Mouse (Mus musculus): ENCODE results near the gene Atxn10.

The Atxn10 gene

GRCm38 (mm10) chr15:85404739-85405138 is 68.7 kb downstream of the Atxn10 start:
- no peak for DNase-seq (ENCODE audit: low read depth, low spot score)

GRCm38 (mm10) chr15:85405567-85405966 is 69.5 kb downstream of the Atxn10 start:
- DNase-seq (ENCODE audit: low read depth, low spot score) = no peak

GRCm38 (mm10) chr15:85406846-85407245 is 70.8 kb downstream of the Atxn10 start:
- DNase-seq (ENCODE audit: low read depth, low spot score) = no peak

- no peak for DNase-seq (ENCODE audit: low read depth, low spot score)
These were observed 71.3 kb downstream of the Atxn10 start for GRCm38 (mm10) chr15:85407342-85407741.

GRCm38 (mm10) chr15:85408790-85409189 is 72.7 kb downstream of the Atxn10 start:
- no peak for DNase-seq (ENCODE audit: low read depth, low spot score)

GRCm38 (mm10) chr15:85409245-85409783 is 73.3 kb downstream of the Atxn10 start:
- no peak for DNase-seq (ENCODE audit: low read depth, low spot score)

- no peak for DNase-seq (ENCODE audit: low read depth, low spot score)
These were observed 73.8 kb downstream of the Atxn10 start for GRCm38 (mm10) chr15:85409836-85410235.

- DNase-seq (ENCODE audit: low read depth, low spot score) = no peak
These were observed 78.6 kb downstream of the Atxn10 start for GRCm38 (mm10) chr15:85414620-85415019.

GRCm38 (mm10) chr15:85420686-85421085 is 84.6 kb downstream of the Atxn10 start:
- no peak for DNase-seq (ENCODE audit: low read depth, low spot score)

- no peak for DNase-seq (ENCODE audit: low read depth, low spot score)
These were observed 88.2 kb downstream of the Atxn10 start for GRCm38 (mm10) chr15:85424197-85424596.

- no peak for DNase-seq (ENCODE audit: low read depth, low spot score)
These were observed 92.1 kb downstream of the Atxn10 start for GRCm38 (mm10) chr15:85428140-85428539.

GRCm38 (mm10) chr15:85442568-85442967 is 106.5 kb downstream of the Atxn10 start:
- DNase-seq (ENCODE audit: low read depth, low spot score) = peak; percentile 37

- no peak for DNase-seq (ENCODE audit: low read depth, low spot score)
These were observed 110.6 kb downstream of the Atxn10 start for GRCm38 (mm10) chr15:85446652-85447051.

- no peak for DNase-seq (ENCODE audit: low read depth, low spot score)
These were observed 120.8 kb downstream of the Atxn10 start for GRCm38 (mm10) chr15:85456891-85457290.

GRCm38 (mm10) chr15:85457838-85458237 is 121.8 kb downstream of the Atxn10 start:
- DNase-seq (ENCODE audit: low read depth, low spot score) = no peak

GRCm38 (mm10) chr15:85458631-85459082 is 122.6 kb downstream of the Atxn10 start:
- DNase-seq (ENCODE audit: low read depth, low spot score) = no peak

- no peak for DNase-seq (ENCODE audit: low read depth, low spot score)
These were observed 125.5 kb downstream of the Atxn10 start for GRCm38 (mm10) chr15:85461541-85461940.

- no peak for DNase-seq (ENCODE audit: low read depth, low spot score)
These were observed 126.1 kb downstream of the Atxn10 start for GRCm38 (mm10) chr15:85462138-85462537.

GRCm38 (mm10) chr15:85463027-85463790 is 127.2 kb downstream of the Atxn10 start:
- no peak for DNase-seq (ENCODE audit: low read depth, low spot score)

- DNase-seq (ENCODE audit: low read depth, low spot score) = peak; percentile 62
These were observed 128.1 kb downstream of the Atxn10 start for GRCm38 (mm10) chr15:85464190-85464589.

- DNase-seq (ENCODE audit: low read depth, low spot score) = peak; percentile 62
These were observed 128.9 kb downstream of the Atxn10 start for GRCm38 (mm10) chr15:85464823-85465565.

- no peak for DNase-seq (ENCODE audit: low read depth, low spot score)
These were observed 130.5 kb downstream of the Atxn10 start for GRCm38 (mm10) chr15:85466456-85467067.
